Mouse (Mus musculus): ENCODE results near the gene Eif2d. TPM values are rescaled to one million over a fixed set of nuclear protein-coding genes. Genes with fewer than 3 reads are reported as not detected.

Eif2d gene
- polyA plus RNA-seq, 1 experiment from 2014 or later: 55.0 TPM

DNA sequence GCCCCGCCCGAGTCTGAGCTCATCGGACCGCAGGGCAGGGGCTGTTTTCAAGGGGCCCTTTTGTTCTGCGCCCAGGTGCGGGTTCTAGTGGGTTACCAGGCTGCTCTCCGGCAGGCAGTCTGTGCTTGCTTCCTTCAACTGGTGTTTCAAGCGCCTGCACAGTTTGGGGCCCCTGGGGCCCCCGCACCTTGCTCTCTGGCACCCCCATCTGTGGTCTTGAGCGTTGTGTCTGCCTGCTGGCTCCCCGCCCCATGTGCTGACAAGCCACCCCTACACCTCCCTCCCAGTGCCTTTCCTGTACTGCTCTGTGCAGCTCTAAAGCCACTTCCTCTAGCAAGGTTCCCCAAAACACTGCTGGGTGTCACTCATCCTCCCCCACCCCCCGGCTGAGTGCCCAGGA lies 47.0 kb downstream of the Eif2d start:
- Histone ChIP-seq H3K4me3 (ENCODE audit: low read depth, low read length) (no peak overlapping the region), H3K9me3 (ENCODE audit: control insufficient read depth, low read length) (no peaks in the 10 kb centered on the region), H3K27me3 (ENCODE audit: control insufficient read depth, insufficient read depth, low read length) (no peaks in the 10 kb centered on the region), H3K4me1 (ENCODE audit: control insufficient read depth, insufficient read depth, low read length) (no peaks in the 10 kb centered on the region), H3K4me2 (ENCODE audit: low read depth) (no peak overlapping the region), H3K27ac (ENCODE audit: low read depth, low read length) (no peak overlapping the region), H3K36me3 (ENCODE audit: control insufficient read depth, insufficient read depth, low read length) (no peaks in the 10 kb centered on the region), H3K9ac (ENCODE audit: low read length) (no peak overlapping the region)
- WGBS: 60% methylated on average over 12 of the region's 12 CpGs
- DNase-seq (ENCODE audit: low spot score) (no peak), ATAC-seq (ENCODE audit: insufficient read depth, low FRiP score, low TSS enrichment) (no peak)

- no peak overlapping the region for H3K4me2 ChIP-seq (ENCODE audit: low read depth)
- no peaks in the 10 kb centered on the region for H3K9me3 ChIP-seq (ENCODE audit: control insufficient read depth, low read length)
- DNase-seq (ENCODE audit: low spot score) (no peak), ATAC-seq (ENCODE audit: insufficient read depth, low FRiP score, low TSS enrichment) (no peak)
- H3K36me3 ChIP-seq (ENCODE audit: control insufficient read depth, insufficient read depth, low read length): no peaks in the 10 kb centered on the region
- no peak overlapping the region for H3K27ac ChIP-seq (ENCODE audit: low read depth, low read length)
- H3K4me1 ChIP-seq (ENCODE audit: control insufficient read depth, insufficient read depth, low read length): no peaks in the 10 kb centered on the region
- no peak overlapping the region for H3K9ac ChIP-seq (ENCODE audit: low read length)
- WGBS: 87% methylated on average over 10 of the region's 10 CpGs
- H3K4me3 ChIP-seq (ENCODE audit: low read depth, low read length): no peak overlapping the region
- H3K27me3 ChIP-seq (ENCODE audit: control insufficient read depth, insufficient read depth, low read length): no peaks in the 10 kb centered on the region
Measured at GRCm38 (mm10) chr1:131200588-131200987, 47.6 kb downstream of the Eif2d start.

GRCm38 (mm10) chr1:131201391-131201790 lies 48.4 kb downstream of the Eif2d start:
- ATAC-seq (ENCODE audit: insufficient read depth, low FRiP score, low TSS enrichment) (no peak), DNase-seq (ENCODE audit: low spot score) (no peak)

DNA sequence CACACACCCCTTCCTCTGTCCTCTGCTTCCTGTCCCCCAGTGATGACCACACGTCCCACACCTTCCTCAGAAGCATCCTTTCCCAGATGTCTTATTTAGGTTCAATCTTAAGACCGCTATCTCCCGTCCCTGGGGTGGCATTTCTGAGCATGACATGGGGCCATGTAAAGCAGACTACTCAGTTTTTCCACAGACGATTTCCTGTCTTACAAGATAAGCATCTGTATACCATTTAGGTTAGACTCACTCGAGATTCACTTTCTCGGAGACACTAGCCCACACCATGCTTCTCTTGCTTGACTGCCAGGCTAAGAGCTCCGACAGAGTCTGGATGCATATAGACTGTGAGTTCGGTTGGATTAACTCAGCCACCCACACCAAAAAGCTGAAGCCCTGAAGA lies 51.5 kb downstream of the Eif2d start:
- no peaks in the 10 kb centered on the region for H3K9me3 ChIP-seq (ENCODE audit: control insufficient read depth, low read length)
- ATAC-seq (ENCODE audit: insufficient read depth, low FRiP score, low TSS enrichment) (no peak), DNase-seq (ENCODE audit: low spot score) (no peak)
- H3K4me1 ChIP-seq (ENCODE audit: control insufficient read depth, insufficient read depth, low read length): no peaks in the 10 kb centered on the region
- no peak overlapping the region for H3K4me3 ChIP-seq (ENCODE audit: low read depth, low read length)
- no peak overlapping the region for H3K9ac ChIP-seq (ENCODE audit: low read length)
- no peak overlapping the region for H3K27ac ChIP-seq (ENCODE audit: low read depth, low read length)
- H3K27me3 ChIP-seq (ENCODE audit: control insufficient read depth, insufficient read depth, low read length): no peaks in the 10 kb centered on the region
- WGBS: 81% methylated on average over 8 of the region's 8 CpGs
- no peaks in the 10 kb centered on the region for H3K36me3 ChIP-seq (ENCODE audit: control insufficient read depth, insufficient read depth, low read length)
- H3K4me2 ChIP-seq (ENCODE audit: low read depth): no peak overlapping the region

More at GRCm38 (mm10) chr1:131201391-131201790, 48.4 kb downstream of the Eif2d start:
- H3K36me3 ChIP-seq (ENCODE audit: control insufficient read depth, insufficient read depth, low read length): no peaks in the 10 kb centered on the region
- no peaks in the 10 kb centered on the region for H3K9me3 ChIP-seq (ENCODE audit: control insufficient read depth, low read length)
- no peaks in the 10 kb centered on the region for H3K4me1 ChIP-seq (ENCODE audit: control insufficient read depth, insufficient read depth, low read length)
- H3K4me3 ChIP-seq (ENCODE audit: low read depth, low read length): no peak overlapping the region
- H3K27me3 ChIP-seq (ENCODE audit: control insufficient read depth, insufficient read depth, low read length): no peaks in the 10 kb centered on the region
- no peak overlapping the region for H3K27ac ChIP-seq (ENCODE audit: low read depth, low read length)
- 86% methylated on average over 4 of the region's 4 CpGs for WGBS
- no peak overlapping the region for H3K9ac ChIP-seq (ENCODE audit: low read length)
- no peak overlapping the region for H3K4me2 ChIP-seq (ENCODE audit: low read depth)

- H3K27me3 ChIP-seq (ENCODE audit: control insufficient read depth, insufficient read depth, low read length): no peaks in the 10 kb centered on the region
- no peak overlapping the region for H3K4me3 ChIP-seq (ENCODE audit: low read depth, low read length)
- no peak overlapping the region for H3K4me2 ChIP-seq (ENCODE audit: low read depth)
- no peak for DNase-seq (ENCODE audit: low spot score)
- 87% methylated on average over 5 of the region's 5 CpGs for WGBS
- H3K36me3 ChIP-seq (ENCODE audit: control insufficient read depth, insufficient read depth, low read length): no peaks in the 10 kb centered on the region
- H3K4me1 ChIP-seq (ENCODE audit: control insufficient read depth, insufficient read depth, low read length): no peaks in the 10 kb centered on the region
- no peaks in the 10 kb centered on the region for H3K9me3 ChIP-seq (ENCODE audit: control insufficient read depth, low read length)
- no peak for ATAC-seq (ENCODE audit: insufficient read depth, low FRiP score, low TSS enrichment)
- H3K9ac ChIP-seq (ENCODE audit: low read length): no peak overlapping the region
- H3K27ac ChIP-seq (ENCODE audit: low read depth, low read length): no peak overlapping the region
Measured at GRCm38 (mm10) chr1:131206342-131206741, 53.4 kb downstream of the Eif2d start.

DNA sequence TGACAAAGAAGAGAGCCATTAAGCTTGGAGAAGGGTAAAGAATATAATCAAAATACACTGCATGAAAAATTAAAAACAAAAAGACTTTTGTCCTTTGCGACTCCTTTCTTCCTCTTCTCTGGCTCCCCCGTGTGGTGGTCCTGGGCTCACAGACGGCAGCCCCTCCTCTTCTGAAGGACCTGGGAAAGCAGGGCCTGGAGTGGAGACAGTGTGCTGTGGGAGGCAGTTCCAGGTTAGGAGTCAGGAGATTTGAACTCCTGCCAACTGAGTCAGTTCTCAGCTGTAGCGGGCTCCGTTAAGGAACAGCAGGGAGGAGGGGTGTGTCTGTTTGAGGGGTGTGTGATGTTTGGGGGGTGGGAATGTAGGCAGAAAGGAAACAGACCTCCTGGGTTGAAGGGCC lies 54.5 kb downstream of the Eif2d start:
- no peak for ATAC-seq (ENCODE audit: insufficient read depth, low FRiP score, low TSS enrichment)
- Histone ChIP-seq H3K9me3 (ENCODE audit: control insufficient read depth, low read length) (no peaks in the 10 kb centered on the region), H3K4me1 (ENCODE audit: control insufficient read depth, insufficient read depth, low read length) (no peaks in the 10 kb centered on the region), H3K4me2 (ENCODE audit: low read depth) (no peak overlapping the region), H3K4me3 (ENCODE audit: low read depth, low read length) (no peak overlapping the region), H3K9ac (ENCODE audit: low read length) (no peak overlapping the region), H3K36me3 (ENCODE audit: control insufficient read depth, insufficient read depth, low read length) (no peaks in the 10 kb centered on the region), H3K27me3 (ENCODE audit: control insufficient read depth, insufficient read depth, low read length) (no peaks in the 10 kb centered on the region), H3K27ac (ENCODE audit: low read depth, low read length) (no peak overlapping the region)
- DNase-seq (ENCODE audit: low spot score): peak; percentile 79
- 9% methylated on average over 5 of the region's 5 CpGs for WGBS

GRCm38 (mm10) chr1:131208081-131208480 lies 55.1 kb downstream of the Eif2d start:
- WGBS: 91% methylated on average over 5 of the region's 5 CpGs

GRCm38 (mm10) chr1:131208800-131209199 lies 55.8 kb downstream of the Eif2d start:
- no peaks in the 10 kb centered on the region for H3K36me3 ChIP-seq (ENCODE audit: control insufficient read depth, insufficient read depth, low read length)
- DNase-seq (ENCODE audit: low spot score) (no peak), ATAC-seq (ENCODE audit: insufficient read depth, low FRiP score, low TSS enrichment) (no peak)
- H3K27ac ChIP-seq (ENCODE audit: low read depth, low read length): no peak overlapping the region
- no peak overlapping the region for H3K4me3 ChIP-seq (ENCODE audit: low read depth, low read length)
- no peak overlapping the region for H3K9ac ChIP-seq (ENCODE audit: low read length)
- no peaks in the 10 kb centered on the region for H3K27me3 ChIP-seq (ENCODE audit: control insufficient read depth, insufficient read depth, low read length)
- H3K4me2 ChIP-seq (ENCODE audit: low read depth): no peak overlapping the region
- H3K4me1 ChIP-seq (ENCODE audit: control insufficient read depth, insufficient read depth, low read length): no peaks in the 10 kb centered on the region
- no peaks in the 10 kb centered on the region for H3K9me3 ChIP-seq (ENCODE audit: control insufficient read depth, low read length)
- 78% methylated on average over 6 of the region's 6 CpGs for WGBS

More at GRCm38 (mm10) chr1:131208081-131208480, 55.1 kb downstream of the Eif2d start:
- no peaks in the 10 kb centered on the region for H3K36me3 ChIP-seq (ENCODE audit: control insufficient read depth, insufficient read depth, low read length)
- ATAC-seq (ENCODE audit: insufficient read depth, low FRiP score, low TSS enrichment) (no peak), DNase-seq (ENCODE audit: low spot score) (no peak)
- no peak overlapping the region for H3K9ac ChIP-seq (ENCODE audit: low read length)
- H3K27ac ChIP-seq (ENCODE audit: low read depth, low read length): no peak overlapping the region
- no peak overlapping the region for H3K4me3 ChIP-seq (ENCODE audit: low read depth, low read length)
- H3K27me3 ChIP-seq (ENCODE audit: control insufficient read depth, insufficient read depth, low read length): no peaks in the 10 kb centered on the region
- H3K4me1 ChIP-seq (ENCODE audit: control insufficient read depth, insufficient read depth, low read length): no peaks in the 10 kb centered on the region
- H3K9me3 ChIP-seq (ENCODE audit: control insufficient read depth, low read length): no peaks in the 10 kb centered on the region
- no peak overlapping the region for H3K4me2 ChIP-seq (ENCODE audit: low read depth)

DNA sequence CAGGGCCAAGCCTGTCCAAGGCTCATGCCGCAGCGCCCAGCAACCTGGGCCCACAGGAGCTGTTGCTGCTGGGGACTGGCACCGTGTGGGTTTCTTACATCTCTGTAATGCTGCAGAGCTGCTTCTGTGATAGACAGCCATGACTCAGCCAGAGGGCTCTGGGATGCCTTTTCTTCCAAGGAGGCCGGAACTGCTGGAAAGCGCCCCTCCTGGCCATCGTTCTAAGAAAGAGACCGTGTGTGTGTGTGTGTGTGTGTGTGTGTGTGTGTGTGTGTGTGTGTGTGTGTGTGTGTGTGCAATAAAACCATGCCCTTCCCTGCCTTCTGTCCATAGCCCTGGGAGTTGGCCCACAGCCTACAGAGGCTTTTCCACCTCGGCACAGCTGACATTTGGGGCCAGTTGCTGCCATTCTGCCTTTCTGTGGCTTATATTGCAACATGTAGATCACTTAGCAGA lies 57.0 kb downstream of the Eif2d start:
- Histone ChIP-seq H3K4me2 (ENCODE audit: low read depth) (no peak overlapping the region), H3K36me3 (ENCODE audit: control insufficient read depth, insufficient read depth, low read length) (no peaks in the 10 kb centered on the region), H3K4me3 (ENCODE audit: low read depth, low read length) (no peak overlapping the region), H3K4me1 (ENCODE audit: control insufficient read depth, insufficient read depth, low read length) (no peaks in the 10 kb centered on the region), H3K27ac (ENCODE audit: low read depth, low read length) (no peak overlapping the region), H3K27me3 (ENCODE audit: control insufficient read depth, insufficient read depth, low read length) (no peaks in the 10 kb centered on the region), H3K9ac (ENCODE audit: low read length) (no peak overlapping the region), H3K9me3 (ENCODE audit: control insufficient read depth, low read length) (no peaks in the 10 kb centered on the region)
- WGBS: 83% methylated on average over 8 of the region's 8 CpGs
- ATAC-seq (ENCODE audit: insufficient read depth, low FRiP score, low TSS enrichment) (no peak), DNase-seq (ENCODE audit: low spot score) (no peak)

Data from neural tube, embryonic 11.5 days (tissue).